Mouse (Mus musculus) layer of hippocampus, adult 9-11 months (tissue): ENCODE measurements around the gene Mfn1.

Experiments used
- DNase-seq: peaks from one replicate; pipeline ENCODE4 v3.0.0; 2022

Gene Mfn1

GRCm38 (mm10) chr3:32529303-32529898 lies at the start of gene Mfn1:
Gene Mfn1, plus strand, starts transcription at chr3:32529465.
- peak; percentile 95 for DNase-seq

GRCm38 (mm10) chr3:32479961-32480360 lies 49.3 kb upstream of the Mfn1 start:
- no peak for DNase-seq

- DNase-seq = no peak
Observed at GRCm38 (mm10) chr3:32483035-32483434, 46.2 kb upstream of the Mfn1 start.

GRCm38 (mm10) chr3:32486543-32486942 lies 42.7 kb upstream of the Mfn1 start:
- no peak for DNase-seq

GRCm38 (mm10) chr3:32488172-32488571 lies 41.1 kb upstream of the Mfn1 start:
- DNase-seq = no peak

GRCm38 (mm10) chr3:32490076-32490927 lies 39.0 kb upstream of the Mfn1 start:
- no peak for DNase-seq

- no peak for DNase-seq
Observed at GRCm38 (mm10) chr3:32490928-32491315, 38.3 kb upstream of the Mfn1 start.

- DNase-seq = no peak
Observed at GRCm38 (mm10) chr3:32492097-32493090, 36.9 kb upstream of the Mfn1 start, which contains the start of gene Kcnmb3. Gene Kcnmb3, minus strand, starts transcription at chr3:32492231.

GRCm38 (mm10) chr3:32494387-32495087 lies 34.7 kb upstream of the Mfn1 start:
- no peak for DNase-seq

- no peak for DNase-seq
Observed at GRCm38 (mm10) chr3:32495088-32495770, 34.0 kb upstream of the Mfn1 start.

GRCm38 (mm10) chr3:32495856-32496710 lies 33.2 kb upstream of the Mfn1 start:
- DNase-seq = no peak

GRCm38 (mm10) chr3:32496711-32497070 lies 32.6 kb upstream of the Mfn1 start:
- no peak for DNase-seq

GRCm38 (mm10) chr3:32500346-32500745 lies 28.9 kb upstream of the Mfn1 start:
- DNase-seq = no peak

- no peak for DNase-seq
Observed at GRCm38 (mm10) chr3:32505841-32506240, 23.4 kb upstream of the Mfn1 start.

GRCm38 (mm10) chr3:32506366-32507225 lies 22.7 kb upstream of the Mfn1 start:
- DNase-seq = no peak

- peak; percentile 77 for DNase-seq
Observed at GRCm38 (mm10) chr3:32508666-32509324, 20.5 kb upstream of the Mfn1 start.

- no peak for DNase-seq
Observed at GRCm38 (mm10) chr3:32509496-32510374, 19.5 kb upstream of the Mfn1 start, which contains the start of gene Zfp639. Gene Zfp639, plus strand, starts transcription at chr3:32510259.
